Mouse (Mus musculus) cerebellum, adult 2 months (tissue): ENCODE results near the gene Dync1h1. TPM values are rescaled to one million over a fixed set of nuclear protein-coding genes. Genes with fewer than 3 reads are reported as not detected.
A peak's percentile ranks its signal among the peaks of the same experiment; 100 is the strongest.

Source experiments
- DNase-seq, 2 experiments: peaks; one replicate each; pipeline ENCODE4 v3.0.0; 2021
- H3K27ac ChIP-seq: fragments of 200-500 bp; 2 replicates; pipeline ENCODE4 v1.5.1; 2012; ENCODE audit warnings: low read length, control low read depth, inconsistent platforms; ENCODE audit not compliant: insufficient read depth
- H3K27me3 ChIP-seq: fragments of 200-500 bp; 2 replicates; pipeline ENCODE4 v1.6.1; 2012; ENCODE audit warnings: inconsistent platforms, mild to moderate bottlenecking, low read length, moderate library complexity; ENCODE audit not compliant: control insufficient read depth, insufficient read depth
- H3K4me1 ChIP-seq: fragments of 200-500 bp; 2 replicates; pipeline ENCODE4 v1.6.1; 2011; ENCODE audit warnings: low read length; ENCODE audit not compliant: control insufficient read depth, insufficient read depth
- H3K4me3 ChIP-seq: fragments of 200-500 bp; replicated peaks from 2 replicates; pipeline ENCODE3; 2011; ENCODE audit warnings: mild to moderate bottlenecking, low read depth, low read length, control low read depth; ENCODE audit not compliant: insufficient read depth
- CTCF ChIP-seq: fragments of 200-500 bp; IDR thresholded peaks from 2 replicates; pipeline ENCODE4 v1.5.1; 2011; ENCODE audit warnings: low read depth, mild to moderate bottlenecking, control low read depth, low read length, moderate library complexity, borderline replicate concordance; ENCODE audit not compliant: insufficient read depth
- POLR2A ChIP-seq: fragments of 200-500 bp; IDR thresholded peaks from 2 replicates; pipeline ENCODE4 v1.6.1; 2011; ENCODE audit warnings: low read length, control low read depth, borderline replicate concordance; ENCODE audit not compliant: insufficient read depth
- WGBS: fragments of 180-500 bp; shearing (Covaris S2); methylation state at CpG from one replicate; pipeline ENCODE4 v1.1.7; 2018; 5-methylcytosine and 5-hydroxymethylcytosine counted together
- polyA plus RNA-seq: library from polyadenylated mRNA; depleted of rRNA; stranded (reverse); fragments of >200 nt; gene quantifications from 2 replicates; pipeline ENCODE4 v1.2.3, GENCODE M21; 2012

The Dync1h1 gene
- polyA plus RNA-seq, 1 experiment, result 400 TPM

- no peak for DNase-seq
- no peaks in the 10 kb centered on the region for H3K4me1 ChIP-seq
Measured at GRCm38 (mm10) chr12:110590804-110591259, 10.4 kb upstream of the Dync1h1 start.

GRCm38 (mm10) chr12:110591260-110591883 lies 9.9 kb upstream of the Dync1h1 start:
- H3K27ac ChIP-seq, result peak overlapping the region; percentile 92
- H3K4me3 ChIP-seq, result peak overlapping the region; percentile 89
- TF ChIP-seq CTCF (no peak), POLR2A (peak; percentile 96)
- under 1% methylated on average over 56 of the region's 56 CpGs for WGBS
- DNase-seq, result peak; percentile 99 to 100
- no peaks in the 10 kb centered on the region for H3K27me3 ChIP-seq
- no peaks in the 10 kb centered on the region for H3K4me1 ChIP-seq

More at GRCm38 (mm10) chr12:110590804-110591259, 10.4 kb upstream of the Dync1h1 start:
- Histone ChIP-seq H3K27me3 (no peaks in the 10 kb centered on the region), H3K27ac (peak overlapping the region; percentile 92), H3K4me3 (peak overlapping the region; percentile 89)
- TF ChIP-seq POLR2A (no peak), CTCF (no peak)
- WGBS, result 1% methylated on average over 15 of the region's 15 CpGs

- TF ChIP-seq CTCF, result peak; percentile 75
- TF ChIP-seq POLR2A, result no peak
- no peaks in the 10 kb centered on the region for H3K27me3 ChIP-seq
- no peak overlapping the region for H3K4me3 ChIP-seq
- peaks cover 5% of the 10 kb centered on the region for H3K4me1 ChIP-seq
- WGBS, result 5% methylated on average over 7 of the region's 7 CpGs
- no peak overlapping the region for H3K27ac ChIP-seq
- peak; percentile 64 to 80 for DNase-seq
Measured at GRCm38 (mm10) chr12:110598527-110598926, 2.7 kb upstream of the Dync1h1 start.

GRCm38 (mm10) chr12:110599791-110600190 lies 1.5 kb upstream of the Dync1h1 start:
- Histone ChIP-seq H3K4me3 (no peak overlapping the region), H3K4me1 (peaks cover 11% of the 10 kb centered on the region), H3K27ac (no peak overlapping the region), H3K27me3 (no peaks in the 10 kb centered on the region)
- no peak for TF ChIP-seq CTCF
- TF ChIP-seq POLR2A, result no peak
- no peak for DNase-seq
- 55% methylated on average over 4 of the region's 4 CpGs for WGBS

GRCm38 (mm10) chr12:110600225-110600991 lies 844 bp upstream of the Dync1h1 start:
- H3K4me3 ChIP-seq, result peak overlapping the region; percentile 62
- peaks cover 13% of the 10 kb centered on the region for H3K4me1 ChIP-seq
- DNase-seq, result peak in 1 of 2 experiments; percentile 34
- H3K27me3 ChIP-seq, result no peaks in the 10 kb centered on the region
- no peak overlapping the region for H3K27ac ChIP-seq
- 52% methylated on average over 13 of the region's 13 CpGs for WGBS
- TF ChIP-seq CTCF (no peak), POLR2A (no peak)

- no peak overlapping the region for H3K4me3 ChIP-seq
- TF ChIP-seq CTCF, result no peak
- no peak for TF ChIP-seq POLR2A
- H3K27me3 ChIP-seq, result no peaks in the 10 kb centered on the region
- no peak for DNase-seq
- no peak overlapping the region for H3K27ac ChIP-seq
- 77% methylated on average over 3 of the region's 3 CpGs for WGBS
- peaks cover 17% of the 10 kb centered on the region for H3K4me1 ChIP-seq
Measured at GRCm38 (mm10) chr12:110606161-110606560, 4.9 kb downstream of the Dync1h1 start.

GRCm38 (mm10) chr12:110606676-110607075 lies 5.4 kb downstream of the Dync1h1 start:
- H3K4me3 ChIP-seq, result no peak overlapping the region
- 77% methylated on average over 2 of the region's 2 CpGs for WGBS
- TF ChIP-seq POLR2A (no peak), CTCF (no peak)

More at GRCm38 (mm10) chr12:110606676-110607075, 5.4 kb downstream of the Dync1h1 start:
- H3K27ac ChIP-seq, result no peak overlapping the region
- no peak for DNase-seq
- peaks cover 18% of the 10 kb centered on the region for H3K4me1 ChIP-seq
- no peaks in the 10 kb centered on the region for H3K27me3 ChIP-seq
